Mouse (Mus musculus): ENCODE data around the gene Fbxo45.
"Not testable (repeated sequence)": the region's sequence is repeated elsewhere in the genome, so short reads cannot be mapped to it uniquely, and the experiment has no call there.

Gene Fbxo45

GRCm38 (mm10) chr16:32246952-32247370 lies at the start of gene Fbxo45, which contains the start of gene Wdr53:
TSS of gene Fbxo45 (minus strand) at chr16:32247158.
TSS of gene Wdr53 (plus strand) at chr16:32247227.
- peak; percentile 96 for DNase-seq

DNA sequence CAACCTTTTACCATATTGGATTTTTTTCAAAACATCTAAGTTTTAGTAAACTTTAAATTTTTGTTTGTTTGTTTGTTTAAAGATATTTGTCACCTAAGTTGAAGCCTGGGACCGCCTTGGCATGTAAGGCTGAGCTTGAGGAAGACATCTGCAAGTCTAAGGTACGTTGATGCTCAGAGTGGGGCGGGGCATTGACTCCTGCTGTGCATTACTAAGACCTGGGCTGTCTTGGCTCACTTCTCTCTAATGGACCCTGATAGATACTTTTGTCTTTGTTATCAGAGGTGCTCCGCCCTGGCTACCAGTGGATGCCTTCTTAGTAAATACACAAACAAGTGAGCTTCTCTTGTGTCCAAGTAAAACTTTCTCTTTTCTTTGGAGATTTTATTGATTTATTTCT lies 44.9 kb upstream of the Fbxo45 start:
- DNase-seq, result no peak

DNA sequence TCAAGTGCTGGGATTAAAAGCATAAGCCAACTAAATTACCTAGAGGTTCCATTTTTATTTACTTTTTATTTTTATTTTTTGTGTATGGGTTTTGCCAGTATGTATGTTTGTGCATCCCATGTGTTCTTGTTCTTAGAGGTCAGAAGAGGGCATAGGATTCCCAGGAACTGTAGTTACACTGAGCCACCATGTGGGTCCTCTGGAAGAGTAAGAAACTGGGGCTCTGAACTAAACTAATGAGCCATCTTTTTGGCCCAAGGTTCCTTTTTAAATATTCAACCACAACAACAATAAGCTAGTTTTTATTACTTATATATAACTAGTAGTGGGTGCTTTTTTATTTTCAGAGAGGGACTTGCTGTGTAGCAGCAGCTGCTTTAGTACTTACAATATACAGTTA lies 35.6 kb upstream of the Fbxo45 start:
- no peak for DNase-seq

DNA sequence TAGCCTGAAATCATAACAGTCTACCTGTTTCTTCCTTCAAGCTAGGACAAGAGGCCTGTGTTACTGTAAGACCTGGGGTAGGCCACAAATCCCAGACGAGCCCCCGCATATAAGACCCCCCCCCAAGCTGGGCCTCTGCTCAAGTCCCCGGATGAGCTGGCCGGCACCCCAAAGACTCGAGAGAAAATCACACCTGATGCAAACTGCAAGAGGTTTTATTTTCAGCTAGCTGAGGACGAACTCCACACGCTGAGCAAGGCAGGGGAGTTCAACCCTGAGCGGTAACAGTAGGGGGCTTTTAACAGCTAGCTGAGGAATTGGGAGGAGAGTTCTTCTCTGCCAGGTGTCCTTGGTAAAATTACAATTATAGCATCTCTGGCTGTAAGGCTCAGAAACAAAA lies 33.3 kb upstream of the Fbxo45 start:
- no peak for DNase-seq

DNA sequence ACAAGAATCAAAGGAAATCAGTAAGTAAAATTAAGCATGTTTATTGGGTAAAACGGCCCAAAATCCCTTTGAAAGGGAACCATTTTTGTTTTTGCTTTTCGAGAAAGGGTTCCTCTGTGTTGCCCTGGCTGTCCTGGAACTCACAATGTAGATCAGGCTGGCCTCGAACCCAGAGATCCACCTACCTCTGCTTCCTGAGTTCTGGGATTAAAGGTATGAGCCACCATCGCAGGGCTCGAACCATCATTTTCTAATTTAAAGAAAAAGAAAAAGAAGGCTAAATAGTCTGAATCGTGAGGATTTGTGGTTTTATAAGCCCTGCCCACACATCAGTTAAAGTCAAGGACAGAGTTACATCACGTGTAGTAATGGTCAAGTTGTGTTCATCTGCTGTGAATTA lies 31.4 kb upstream of the Fbxo45 start:
- no peak for DNase-seq

- DNase-seq, result peak; percentile 84
Measured at GRCm38 (mm10) chr16:32277308-32278256, 30.6 kb upstream of the Fbxo45 start, which contains the start of gene Rnf168. TSS of gene Rnf168 (plus strand) at chr16:32277459.

DNA sequence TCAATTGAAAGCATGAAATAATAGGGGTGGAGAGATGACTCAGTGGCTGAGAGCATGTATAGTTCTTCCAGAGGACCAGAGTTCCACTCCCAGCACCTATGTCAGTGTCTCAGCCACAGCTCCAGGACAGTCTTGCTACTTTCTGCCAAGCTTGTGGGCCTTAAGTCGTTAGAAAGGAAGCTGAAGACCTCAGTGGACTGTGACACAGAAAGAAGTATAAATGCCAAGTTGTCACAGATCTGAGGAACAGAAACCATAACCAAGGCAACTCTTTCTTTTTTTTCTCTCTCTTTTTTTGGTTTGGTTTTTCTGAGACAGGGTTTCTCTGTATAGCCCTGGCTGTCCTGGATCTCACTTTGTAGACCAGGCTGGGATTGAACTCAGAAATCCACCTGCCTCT lies 28.9 kb upstream of the Fbxo45 start:
- no peak for DNase-seq

DNA sequence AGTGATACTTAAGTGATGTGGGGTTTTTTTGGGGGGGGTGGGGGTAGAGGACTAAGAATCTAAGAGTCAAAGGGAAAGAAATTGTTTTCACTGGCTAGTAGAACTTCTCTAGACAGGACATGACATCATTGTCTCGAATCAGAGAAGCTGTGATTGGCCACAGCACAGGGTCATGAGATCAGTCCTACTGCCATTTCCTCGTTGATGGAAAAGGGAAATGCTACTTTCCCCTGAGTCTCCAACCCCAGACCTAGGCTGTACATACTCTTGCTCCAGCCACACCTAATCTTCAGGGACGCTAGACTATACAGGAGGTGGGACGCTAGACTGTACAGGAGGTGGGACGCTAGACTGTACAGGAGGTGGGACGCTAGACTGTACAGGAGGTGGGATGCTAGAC lies 28.1 kb upstream of the Fbxo45 start:
- no peak for DNase-seq

DNA sequence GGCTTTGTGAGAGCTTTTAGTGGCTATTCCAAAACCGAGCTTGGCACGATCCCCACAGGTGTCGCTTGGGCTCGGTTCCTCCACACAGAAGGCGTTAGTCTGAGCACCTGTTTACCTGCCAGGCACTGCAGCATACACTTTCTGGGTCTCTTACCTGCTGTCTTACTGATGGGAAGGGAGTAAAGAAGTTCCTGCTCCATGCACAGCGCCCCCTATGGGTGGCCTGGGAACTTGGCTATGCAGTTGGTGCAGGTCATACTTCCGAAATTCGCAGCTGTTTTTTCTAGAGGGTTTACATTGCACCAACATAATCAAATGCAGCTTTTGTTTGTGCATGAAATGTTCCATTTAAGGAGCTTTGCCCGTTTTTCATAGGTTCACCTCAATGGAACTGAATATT lies 26.4 kb upstream of the Fbxo45 start:
- peak; percentile 11 for DNase-seq

- DNase-seq, result no peak
Measured at GRCm38 (mm10) chr16:32271291-32271690, 24.3 kb upstream of the Fbxo45 start, which contains the start of gene Smco1. TSS of gene Smco1 (plus strand) at chr16:32271468.

GRCm38 (mm10) chr16:32264225-32264624 lies 17.3 kb upstream of the Fbxo45 start:
- DNase-seq, result not testable (repeated sequence)

DNA sequence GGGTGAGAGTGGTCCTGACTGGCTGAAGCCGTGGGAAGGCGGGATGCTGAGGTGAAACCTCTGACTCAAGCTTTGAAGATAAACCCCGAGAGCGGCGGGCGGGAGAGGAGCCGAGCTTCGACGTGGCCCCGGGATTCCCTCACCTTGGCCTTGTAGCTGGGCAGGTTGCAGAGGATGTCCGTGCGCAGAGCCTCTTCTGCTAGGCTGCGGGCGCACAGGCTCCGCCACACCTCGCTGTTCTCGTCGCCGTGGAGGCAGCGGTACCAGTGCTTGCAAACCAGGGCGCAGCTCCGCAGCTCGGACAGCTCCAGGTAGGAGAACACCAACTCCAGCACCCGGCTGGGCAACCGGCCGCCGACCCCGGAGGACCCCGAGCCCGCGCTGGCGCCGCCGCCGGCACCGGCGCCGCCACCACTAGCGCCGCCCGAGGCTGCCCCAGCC lies 587 bp downstream of the Fbxo45 start:
- DNase-seq, result peak; percentile 44

DNA sequence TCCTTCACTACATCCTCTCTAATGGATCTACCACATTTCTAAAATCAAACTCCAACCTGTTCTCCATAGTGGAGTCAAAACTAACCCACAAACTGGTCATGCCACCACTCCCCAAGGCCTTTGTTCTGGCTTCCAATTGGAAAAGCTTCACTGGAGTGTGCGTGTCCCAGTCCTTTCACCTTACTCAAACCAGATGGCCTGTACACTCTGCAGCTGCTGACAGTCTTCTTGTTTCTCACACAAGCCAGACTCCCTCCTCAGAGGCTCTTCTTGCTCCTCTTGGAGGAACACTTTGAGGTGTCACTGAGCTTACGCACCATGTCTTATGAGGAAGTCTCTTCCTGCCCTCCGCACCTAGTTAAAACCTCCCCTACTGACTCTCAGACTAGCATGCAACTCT lies 3.1 kb downstream of the Fbxo45 start:
- DNase-seq, result no peak

DNA sequence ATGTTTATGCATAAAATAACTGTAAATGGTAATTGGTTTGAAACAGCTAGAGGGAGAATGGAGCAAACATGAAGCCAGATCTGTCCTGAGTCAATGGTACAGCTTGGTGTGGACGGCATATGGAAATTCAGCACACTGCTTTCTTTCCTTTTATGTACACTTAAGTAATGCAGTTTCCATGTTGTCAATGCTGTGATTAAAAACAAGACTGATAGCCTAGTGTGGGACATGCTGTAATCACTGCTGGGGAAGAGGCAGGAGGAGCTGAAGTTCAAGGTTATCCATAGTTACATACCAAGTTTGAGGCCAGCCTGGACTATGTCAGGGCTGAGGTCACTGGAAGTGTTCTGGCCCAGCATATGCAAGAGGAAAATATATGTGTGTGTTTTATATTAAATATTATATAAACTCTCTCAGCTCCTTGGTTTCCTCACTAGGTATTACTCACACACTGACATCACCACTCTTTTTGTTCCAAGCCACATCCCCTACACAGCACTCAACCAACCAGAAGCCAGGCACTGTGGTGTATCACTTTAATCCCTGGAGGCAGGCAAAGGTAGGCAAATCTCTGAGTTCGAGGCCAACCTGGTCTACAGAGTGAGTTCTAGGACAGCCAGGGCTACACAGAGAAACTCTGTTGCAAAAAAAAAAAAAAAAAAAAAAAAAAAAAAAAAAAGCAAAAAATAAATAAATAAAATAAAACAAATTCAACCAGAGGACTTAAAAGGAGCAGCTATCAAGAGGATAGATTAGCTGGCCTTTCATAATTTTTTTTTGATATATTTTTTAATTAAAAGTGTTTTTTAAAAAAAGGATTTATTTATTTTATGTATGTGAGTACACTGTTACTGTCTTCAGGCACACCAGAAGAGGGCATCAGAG lies 7.3 kb downstream of the Fbxo45 start:
- no peak for DNase-seq

- DNase-seq, result no peak
Measured at GRCm38 (mm10) chr16:32237930-32238680, 8.9 kb downstream of the Fbxo45 start.

DNA sequence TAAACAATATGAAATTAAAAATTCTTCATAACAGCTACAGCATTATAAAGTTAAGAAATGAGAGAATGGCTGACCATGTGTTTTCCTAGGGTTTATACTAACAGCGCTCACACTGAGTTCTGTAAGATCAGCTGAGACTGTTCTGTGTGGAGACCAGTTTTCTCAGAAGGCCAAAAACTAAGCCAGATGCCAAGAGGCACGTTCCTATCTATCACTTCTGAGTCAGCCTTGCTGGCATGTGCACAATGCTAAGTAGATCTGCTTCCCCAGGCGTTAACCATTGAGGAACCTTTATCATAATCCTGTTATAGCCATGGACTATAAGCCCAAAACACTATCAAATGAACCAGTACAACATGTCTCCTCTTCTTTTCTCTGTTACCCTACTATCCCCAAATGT lies 14.9 kb downstream of the Fbxo45 start:
- DNase-seq, result not testable (repeated sequence)

- no peak for DNase-seq
Measured at GRCm38 (mm10) chr16:32222399-32222798, 24.6 kb downstream of the Fbxo45 start.

DNA sequence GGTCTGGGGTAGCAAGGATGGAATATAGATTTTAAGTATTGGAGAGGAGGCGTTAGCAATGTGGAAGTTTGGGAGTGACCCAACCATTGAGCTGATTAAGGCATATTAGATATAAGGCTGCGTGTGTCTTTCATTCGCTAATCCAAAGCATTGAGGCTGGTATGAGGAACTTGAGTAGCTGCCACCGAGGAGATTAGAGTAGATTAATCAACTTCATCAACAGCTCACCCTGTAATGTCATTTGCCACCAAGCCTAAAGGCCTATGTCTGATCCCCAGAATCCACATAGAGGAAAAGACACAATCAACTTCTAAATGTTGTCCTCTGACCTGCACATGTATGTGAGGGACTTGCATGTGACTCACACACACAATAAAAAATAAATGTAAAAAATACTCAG lies 25.2 kb downstream of the Fbxo45 start:
- DNase-seq, result no peak

- DNase-seq, result no peak
Measured at GRCm38 (mm10) chr16:32214804-32215576, 32.0 kb downstream of the Fbxo45 start.

- no peak for DNase-seq
Measured at GRCm38 (mm10) chr16:32214156-32214555, 32.8 kb downstream of the Fbxo45 start.

- no peak for DNase-seq
Measured at GRCm38 (mm10) chr16:32204902-32205301, 42.1 kb downstream of the Fbxo45 start.

- peak; percentile 32 for DNase-seq
Measured at GRCm38 (mm10) chr16:32202681-32203080, 44.3 kb downstream of the Fbxo45 start.
